Comparison of ENCODE assay signal across 9 mouse cellular contexts in the genomic region with DNA sequence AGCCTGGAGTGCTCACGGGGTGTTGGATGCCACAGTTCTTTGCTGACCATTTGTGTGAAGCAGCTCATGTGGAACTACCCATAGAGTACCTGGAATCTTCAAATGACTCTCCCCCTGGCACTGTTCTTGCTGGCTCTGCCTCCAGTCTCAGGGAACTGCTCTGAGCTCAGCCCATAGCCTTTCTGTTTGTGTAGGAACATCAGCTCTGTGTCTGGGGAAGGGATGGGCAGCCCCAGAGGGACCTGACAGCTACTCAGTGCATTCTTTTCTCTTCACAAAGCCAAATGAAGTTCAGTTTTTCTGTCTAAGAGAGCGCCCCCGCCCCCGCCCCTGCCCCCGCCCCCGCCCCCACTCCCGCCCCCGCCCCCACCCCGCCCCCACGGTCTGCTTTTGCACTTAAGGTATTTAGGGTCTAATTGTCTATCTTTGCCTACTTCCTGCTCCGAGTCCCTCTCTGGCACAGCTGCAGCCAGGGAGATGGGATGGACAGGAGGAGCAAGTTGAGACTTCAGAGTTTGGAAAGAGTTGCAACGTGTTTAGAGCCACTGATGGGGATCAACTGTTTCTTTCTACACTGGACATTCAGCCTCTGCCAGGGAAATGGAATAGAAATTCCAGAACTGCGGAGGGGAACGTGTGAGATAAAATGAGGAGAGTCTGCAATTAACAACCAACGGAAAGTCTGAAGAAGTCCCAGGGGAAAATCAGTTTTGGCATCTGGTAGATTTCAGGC.
A peak's percentile ranks its signal among the peaks of the same experiment; 100 is the strongest.
DNase-seq lines count a peak whose midpoint lies in the region; ATAC-seq lines count a peak whose summit lies in the region.
"Had no signal": no experiment of that assay in that cellular context is flagged by ENCODE, and none has a peak within 500 bp of the region (broad histone marks: within the 10 kb centered on the region; RNA-seq: fewer than 3 reads in every experiment).

No protein-coding gene starts in this region.

- peak; percentile 30 for DNase-seq in heart, adult 8-10 months (ENCODE audit: low spot score)
- DNase-seq in heart, adult 11 months: no peak
- peak; percentile 23 for DNase-seq in ovary, postnatal 14 days (ENCODE audit: low spot score)
- DNase-seq in ovary, adult 18-20 months (ENCODE audit: low spot score): no peak
- peak; percentile 24 to 39 for DNase-seq in heart, postnatal 10 days
- peak; percentile 47 for DNase-seq in testis, postnatal 10 days (ENCODE audit: low spot score)
- DNase-seq in left cerebral cortex, adult 18-20 months (ENCODE audit: low spot score in 2 of 2): no peak
- DNase-seq: liver, embryonic 13.5 days had no signal

- no peak for ATAC-seq in megakaryocyte, adult 5-6 weeks (ENCODE audit: poor library complexity, severe bottlenecking)

- intact Hi-C loops in heart, postnatal 10 days (cut with DNase I): no loop called here

Comparison
In these comparisons a context has a peak if more than half of its experiments do, and no peak if none do; other contexts are left out.
1. DNase-seq: peak in heart, adult 8-10 months (single experiment), ovary, postnatal 14 days (single experiment), heart, postnatal 10 days (2 of 2) and testis, postnatal 10 days (single experiment); none in heart, adult 11 months (single experiment), ovary, adult 18-20 months (single experiment) and left cerebral cortex, adult 18-20 months (0 of 2).